In the genomic region with DNA sequence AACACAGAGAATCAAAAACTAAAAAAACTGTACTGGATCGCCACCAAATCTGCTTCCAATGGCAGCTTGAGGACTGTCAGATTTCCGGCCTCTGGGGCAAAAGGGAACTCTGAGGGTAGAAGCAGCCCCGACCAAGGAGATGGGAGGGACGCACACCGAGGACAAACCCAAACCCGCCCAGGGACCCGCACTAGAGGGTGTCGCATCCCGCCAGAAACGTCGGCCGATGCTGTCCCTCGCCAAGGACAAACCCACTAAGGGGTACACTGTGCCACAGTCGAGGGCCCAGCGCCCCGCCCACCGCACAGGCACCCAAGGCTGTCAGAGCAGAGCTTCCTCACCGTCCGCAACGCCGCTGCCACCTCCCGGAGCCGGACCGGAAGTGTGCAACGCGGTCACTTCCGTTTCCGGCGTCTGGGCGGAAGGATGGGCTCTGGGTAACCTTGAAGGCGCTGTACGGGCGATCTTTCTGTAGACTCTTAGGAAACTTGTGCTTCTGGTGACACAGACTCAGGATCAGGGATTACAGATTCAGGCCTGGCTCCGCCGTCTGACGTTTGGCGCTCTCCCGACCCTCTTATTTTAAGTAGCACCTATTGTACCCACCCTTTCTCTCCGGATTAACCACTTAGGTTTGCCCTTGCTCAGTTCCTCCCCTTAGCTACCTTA, we compare ENCODE assay signal across 8 mouse cellular contexts. TPM values are rescaled to one million over a fixed set of nuclear protein-coding genes. Genes with fewer than 3 reads are reported as not detected.
A peak's percentile ranks its signal among the peaks of the same experiment; 100 is the strongest.
DNase-seq lines count a peak whose midpoint lies in the region; ATAC-seq and TF ChIP-seq lines count a peak whose summit lies in the region.

A gene (minus strand): TSS at position 416 of the 669 bp plus-strand sequence.

- no peak for TF ChIP-seq CTCF in E14TG2a.4 (conservative IDR thresholded peaks at IDR 0.05; ENCODE audit: low read length)
- TF ChIP-seq CTCF in heart, postnatal 0 days (IDR thresholded peaks at IDR 0.05; ENCODE audit: low read depth), result peak; percentile 16; the same call in 1 of the 2 replicates
- TF ChIP-seq CTCF in testis, adult 2 months (IDR thresholded peaks at IDR 0.05; ENCODE audit: control insufficient read depth, insufficient read depth, insufficient replicate concordance, low read depth, low read length), result no peak

- peak within 1 kb of the TSS; percentile 81 for H3K4me2 ChIP-seq in forebrain, embryonic 12.5 days
- H3K4me2 ChIP-seq in heart, postnatal 0 days (ENCODE audit: low read depth, low read length), result peak within 1 kb of the TSS; percentile 79
- peak within 1 kb of the TSS; percentile 91 for H3K4me2 ChIP-seq in liver, embryonic 16.5 days (ENCODE audit: low read depth, low read length)
- H3K4me2 ChIP-seq in neural tube, embryonic 13.5 days, result peak within 1 kb of the TSS; percentile 89

- peak; percentile 96 for TF ChIP-seq POLR2A in testis, adult 2 months (IDR thresholded peaks at IDR 0.05; ENCODE audit: control insufficient read depth, low read depth, low read length)

- H3K4me3 ChIP-seq in E14TG2a.4 (replicated peaks; ENCODE audit: low read length), result peak within 1 kb of the TSS; percentile 88
- H3K4me3 ChIP-seq in forebrain, embryonic 12.5 days (replicated peaks), result peak within 1 kb of the TSS; percentile 81
- H3K4me3 ChIP-seq in heart, postnatal 0 days (ENCODE audit: low read depth, low read length), result peak within 1 kb of the TSS; percentile 88
- peak within 1 kb of the TSS; percentile 94 for H3K4me3 ChIP-seq in liver, embryonic 16.5 days (ENCODE audit: low read depth, low read length)
- peak within 1 kb of the TSS; percentile 75 for H3K4me3 ChIP-seq in neural tube, embryonic 13.5 days
- peak within 1 kb of the TSS; percentile 97 for H3K4me3 ChIP-seq in testis, adult 2 months (ENCODE audit: control insufficient read depth, low read depth, low read length)

- TF ChIP-seq EP300 in heart, postnatal 0 days (IDR thresholded peaks at IDR 0.05; ENCODE audit: low read depth), result peak; percentile 79

- ATAC-seq in forebrain, embryonic 12.5 days (ENCODE audit: low FRiP score), result peak; percentile 98
- peak; percentile 98 for ATAC-seq in heart, postnatal 0 days (ENCODE audit: insufficient read depth, low read depth)
- ATAC-seq in liver, embryonic 16.5 days (ENCODE audit: low read depth), result peak; percentile 95
- peak; percentile 99 for ATAC-seq in neural tube, embryonic 13.5 days (ENCODE audit: low read depth)

- H3K27ac ChIP-seq in forebrain, embryonic 12.5 days, result peak within 1 kb of the TSS; percentile 76
- peak within 1 kb of the TSS; percentile 99 for H3K27ac ChIP-seq in heart, postnatal 0 days (ENCODE audit: low read depth)
- H3K27ac ChIP-seq in liver, embryonic 16.5 days (ENCODE audit: low read length), result peak within 1 kb of the TSS; percentile 75
- H3K27ac ChIP-seq in neural tube, embryonic 13.5 days (replicated peaks), result peak within 1 kb of the TSS; percentile 90
- H3K27ac ChIP-seq in testis, adult 2 months (ENCODE audit: control insufficient read depth, insufficient read depth, low read depth, low read length), result peak within 1 kb of the TSS; percentile 77

- H3K27me3 ChIP-seq in E14TG2a.4 (ENCODE audit: insufficient read depth, low read length), result peaks cover 4% of the 10 kb centered on the region; the same call in 1 of the 2 replicates
- 0 out of 2 replicates have a peak, but pooled peaks cover 5% of the 10 kb centered on the region for H3K27me3 ChIP-seq in forebrain, embryonic 12.5 days
- H3K27me3 ChIP-seq in heart, postnatal 0 days (ENCODE audit: control insufficient read depth, insufficient read depth, low read length), result no peaks in the 10 kb centered on the region
- H3K27me3 ChIP-seq in liver, embryonic 16.5 days (ENCODE audit: control insufficient read depth, insufficient read depth, low read depth, low read length), result no peaks in the 10 kb centered on the region; the same call in 1 of the 2 replicates
- no peaks in the 10 kb centered on the region for H3K27me3 ChIP-seq in neural tube, embryonic 13.5 days
- no peaks in the 10 kb centered on the region for H3K27me3 ChIP-seq in testis, adult 2 months (ENCODE audit: control insufficient read depth, insufficient read depth, low read length)

- H3K4me1 ChIP-seq in E14TG2a.4 (replicated peaks; ENCODE audit: low read depth, low read length), result peaks cover 16% of the 10 kb centered on the region
- H3K4me1 ChIP-seq in forebrain, embryonic 12.5 days, result peaks cover 22% of the 10 kb centered on the region
- peaks cover 23% of the 10 kb centered on the region for H3K4me1 ChIP-seq in heart, postnatal 0 days (ENCODE audit: control insufficient read depth, insufficient read depth)
- H3K4me1 ChIP-seq in liver, embryonic 16.5 days (ENCODE audit: control insufficient read depth, low read depth, low read length), result peaks cover 14% of the 10 kb centered on the region
- H3K4me1 ChIP-seq in neural tube, embryonic 13.5 days (replicated peaks), result peaks cover 34% of the 10 kb centered on the region
- H3K4me1 ChIP-seq in testis, adult 2 months (ENCODE audit: control insufficient read depth, insufficient read depth, low read length), result no peaks in the 10 kb centered on the region

- H3K9me3 ChIP-seq in E14TG2a.4 (ENCODE audit: low read length), result no peaks in the 10 kb centered on the region
- H3K9me3 ChIP-seq in forebrain, embryonic 12.5 days, result no peaks in the 10 kb centered on the region
- no peaks in the 10 kb centered on the region for H3K9me3 ChIP-seq in heart, postnatal 0 days (replicated peaks; ENCODE audit: control insufficient read depth, low read length)
- H3K9me3 ChIP-seq in liver, embryonic 16.5 days (replicated peaks; ENCODE audit: control insufficient read depth, low read length), result no peaks in the 10 kb centered on the region
- no peaks in the 10 kb centered on the region for H3K9me3 ChIP-seq in neural tube, embryonic 13.5 days

- peaks cover 12% of the 10 kb centered on the region for H3K36me3 ChIP-seq in E14TG2a.4 (ENCODE audit: insufficient read depth, low read length)
- peaks cover 11% of the 10 kb centered on the region for H3K36me3 ChIP-seq in forebrain, embryonic 12.5 days (replicated peaks)
- H3K36me3 ChIP-seq in heart, postnatal 0 days (replicated peaks; ENCODE audit: control insufficient read depth, insufficient read depth, low read length), result peaks cover 17% of the 10 kb centered on the region
- peaks cover 8% of the 10 kb centered on the region; the same call in 1 of the 2 replicates for H3K36me3 ChIP-seq in liver, embryonic 16.5 days (ENCODE audit: control insufficient read depth, insufficient read depth)
- peaks cover 17% of the 10 kb centered on the region for H3K36me3 ChIP-seq in neural tube, embryonic 13.5 days
- 0 out of 2 replicates have a peak, but pooled peaks cover 1% of the 10 kb centered on the region for H3K36me3 ChIP-seq in testis, adult 2 months (ENCODE audit: control insufficient read depth, insufficient read depth, low read length)

- DNase-seq in c-Kit-positive CD71-positive TER-119-positive erythroid progenitor cells, embryonic 14.5 days (ENCODE audit: low spot score), result peak; percentile 87
- DNase-seq in heart, postnatal 0 days (ENCODE audit: low spot score), result peak; percentile 89
- peak; percentile 92 to 95 for DNase-seq in kidney, postnatal 4 days

- peak within 1 kb of the TSS; percentile 79 for H3K9ac ChIP-seq in forebrain, embryonic 12.5 days
- peak within 1 kb of the TSS; percentile 86 for H3K9ac ChIP-seq in heart, postnatal 0 days (replicated peaks; ENCODE audit: low read depth, low read length)
- H3K9ac ChIP-seq in liver, embryonic 16.5 days (ENCODE audit: low read depth, low read length), result peak within 1 kb of the TSS; percentile 86
- peak within 1 kb of the TSS; percentile 87 for H3K9ac ChIP-seq in neural tube, embryonic 13.5 days

- WGBS in forebrain, embryonic 12.5 days, result under 1% methylated on average over 39 of the region's 39 CpGs
- under 1% methylated on average over 39 of the region's 39 CpGs for WGBS in heart, postnatal 0 days
- 0% methylated on average over 39 of the region's 39 CpGs for WGBS in liver, embryonic 16.5 days (ENCODE audit: insufficient replicate concordance)
- WGBS in neural tube, embryonic 13.5 days, result under 1% methylated on average over 39 of the region's 39 CpGs

RNA-seq across cellular contexts. Expression of the gene that starts here (rescaled TPM):
- polyA plus RNA-seq in forebrain, embryonic 12.5 days (2016; fragmentation: Nextera tagmentation; extraction: Ambion mirVana), result 80.6 and 87.3 TPM in 2 replicates
- total RNA-seq in heart, postnatal 0 days (2014; rRNA removed; ENCODE audit: low replicate concordance), result 47.0 and 62.8 TPM in 2 replicates
- polyA plus RNA-seq in heart, postnatal 0 days (2015; fragmentation: Nextera tagmentation; extraction: Ambion mirVana), result 55.5 and 57.4 TPM in 2 replicates
- polyA plus RNA-seq in liver, embryonic 16.5 days (2015; fragmentation: Nextera tagmentation; extraction: Ambion mirVana), result 21.2 and 24.8 TPM in 2 replicates
- polyA plus RNA-seq in neural tube, embryonic 13.5 days (2015; fragmentation: Nextera tagmentation; extraction: Ambion mirVana), result 90.5 and 101 TPM in 2 replicates
- 28.4 and 34.2 TPM in 2 replicates for polyA plus RNA-seq in testis, adult 2 months (2012; rRNA removed)

Comparison
In these comparisons a context has a peak if more than half of its experiments do, and no peak if none do; other contexts are left out.
1. Peak in every context shown above with its lines: DNase-seq, ATAC-seq, H3K4me3 ChIP-seq and H3K27ac ChIP-seq.